Mouse (Mus musculus): ENCODE measurements at regions not wholly inside any gene's neighbourhood (a gene's known extent, or its start where the extent isn't known, plus 50 kb on each side); places are given as distances from the start of the nearest gene placed in this dataset.

GRCm38 (mm10) chr1:169602122-169602521 is 53.2 kb upstream of the Rgs5 start:
- in situ Hi-C loops (cut with MboI; ENCODE audit: low pct_unique_long_range_greater_than_20kb), result no loop called here
- peaks cover 6% of the 10 kb centered on the region for H3K27me3 ChIP-seq
- CTCF ChIA-PET, result no interaction called here
- no peak for TF ChIP-seq CTCF (IDR thresholded peaks at IDR 0.05)
- POLR2A ChIA-PET, result no interaction called here
- DNase-seq (ENCODE audit: low read depth, low spot score) (no peak), ATAC-seq (no peak)

DNA sequence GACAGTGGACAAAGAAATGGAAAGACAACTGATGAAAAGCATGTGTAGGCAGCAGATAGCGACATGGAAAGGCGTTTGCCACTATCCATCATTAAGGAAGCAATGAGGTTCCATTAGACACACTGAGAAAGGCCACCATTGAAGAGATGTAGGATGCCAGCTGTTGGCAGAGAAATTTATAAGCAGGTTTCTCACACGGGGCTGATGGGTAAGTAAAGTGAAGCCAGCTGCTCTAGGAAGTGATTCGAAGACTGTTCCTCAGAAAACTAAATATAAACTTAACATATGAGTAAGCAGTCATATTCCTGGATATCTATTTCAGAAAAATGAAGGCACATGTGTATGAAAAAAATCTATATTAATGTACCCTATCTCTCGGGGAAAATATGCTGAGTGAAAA is 60.8 kb upstream of the Rgs5 start:
- ChIA-PET POLR2A (no interaction called here), CTCF (interaction anchor here (1.3 kb wide), 1 partner anchor 9 kb away, joined by 3 read pairs; no protein-coding TSS in a partner anchor)
- H3K27me3 ChIP-seq, result no peaks in the 10 kb centered on the region
- no peak for TF ChIP-seq CTCF (IDR thresholded peaks at IDR 0.05)
- DNase-seq (ENCODE audit: low read depth, low spot score) (no peak), ATAC-seq (no peak)
- in situ Hi-C loops (cut with MboI; ENCODE audit: low pct_unique_long_range_greater_than_20kb), result no loop called here

- no peak for TF ChIP-seq CTCF (IDR thresholded peaks at IDR 0.05)
- DNase-seq (ENCODE audit: low read depth, low spot score) (no peak), ATAC-seq (no peak)
- in situ Hi-C loops (cut with MboI; ENCODE audit: low pct_unique_long_range_greater_than_20kb), result no loop called here
- peaks cover 4% of the 10 kb centered on the region for H3K27me3 ChIP-seq
- ChIA-PET POLR2A (no interaction called here), CTCF (no interaction called here)
Observed at GRCm38 (mm10) chr1:169586361-169586760, 55.1 kb upstream of the Nuf2 start.

DNA sequence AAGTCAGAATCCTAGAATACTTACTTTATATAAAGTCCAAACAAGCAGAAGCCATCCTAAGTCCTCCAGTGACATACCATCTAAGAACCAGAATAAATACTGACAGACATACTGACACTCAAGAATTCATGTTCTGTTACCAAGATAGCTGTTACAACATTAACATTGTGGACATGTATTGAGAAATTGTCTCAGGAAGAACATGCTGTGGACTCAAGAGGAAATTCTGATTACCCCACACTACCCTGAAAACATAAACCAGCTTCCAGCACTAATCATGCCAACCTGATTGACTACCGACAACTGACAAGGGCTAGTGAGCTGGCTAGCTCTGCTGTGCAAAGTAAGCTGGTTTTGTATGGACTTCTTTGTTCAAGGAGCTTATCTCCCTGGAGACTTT is 51.1 kb upstream of the Nuf2 start:
- TF ChIP-seq CTCF (IDR thresholded peaks at IDR 0.05), result no peak
- peaks cover 11% of the 10 kb centered on the region for H3K27me3 ChIP-seq
- in situ Hi-C loops (cut with MboI; ENCODE audit: low pct_unique_long_range_greater_than_20kb), result no loop called here
- CTCF ChIA-PET, result no interaction called here
- ATAC-seq (no peak), DNase-seq (ENCODE audit: low read depth, low spot score) (no peak)
- POLR2A ChIA-PET, result no interaction called here
